Mouse (Mus musculus): Measurements from ENCODE around the gene Glra1.
A peak's percentile ranks its signal among the peaks of the same experiment; 100 is the strongest.

GRCm38 (mm10) chr11:55469048-55469843 is 138.8 kb downstream of the Glra1 start, which contains the start of gene G3bp1:
- peak; percentile 100 for TF ChIP-seq POLR2A (IDR thresholded peaks at IDR 0.05; ENCODE audit: borderline replicate concordance, extremely low read depth, insufficient read depth, insufficient read length, poor library complexity, severe bottlenecking)
- TF ChIP-seq CTCF (IDR thresholded peaks at IDR 0.05; ENCODE audit: borderline replicate concordance, extremely low read depth, insufficient read depth, insufficient read length): no peak
